Mouse (Mus musculus) layer of hippocampus, adult 9-11 months (tissue): ENCODE results near the gene Gm13084.
"Not testable (repeated sequence)": the region's sequence is repeated elsewhere in the genome, so short reads cannot be mapped to it uniquely, and the experiment has no call there.

Source experiments
- DNase-seq: peaks from one replicate; pipeline ENCODE4 v3.0.0; 2022

Gene Gm13084

GRCm38 (mm10) chr4:143815993-143816392, at the start of gene Gm13084:
Gene Gm13084 (minus strand): TSS chr4:143816093.
- DNase-seq = no peak

GRCm38 (mm10) chr4:143846197-143846596, 30.3 kb upstream of the Gm13084 start, which contains the start of gene Gm13103:
Gene Gm13103 (plus strand): TSS chr4:143846497.
- DNase-seq = not testable (repeated sequence)

- DNase-seq = not testable (repeated sequence)
Observed at GRCm38 (mm10) chr4:143789052-143789451, 26.8 kb downstream of the Gm13084 start, which contains the start of gene Gm13023. Gene Gm13023 (plus strand): TSS chr4:143789352.
